Mouse (Mus musculus) intestine, embryonic 14.5 days (tissue): ENCODE data around the gene 2610318N02Rik. TPM values are rescaled to one million over a fixed set of nuclear protein-coding genes. Genes with fewer than 3 reads are reported as not detected.
"Not testable (repeated sequence)": the region's sequence is repeated elsewhere in the genome, so short reads cannot be mapped to it uniquely, and the experiment has no call there.

Experiments used
- ATAC-seq: fragments of 200-750 bp; cut with Nextera tagmentation; replicated peaks from 2 replicates; pipeline ENCODE4 v1.8.0; 2017; ENCODE audit warnings: low read depth, moderate number of reproducible peaks, moderate TSS enrichment, moderate library complexity; ENCODE audit not compliant: low FRiP score, low TSS enrichment
- DNase-seq: peaks from one replicate; pipeline ENCODE4 v3.0.0-alpha.2; 2018; ENCODE audit warnings: low spot score
- H3K27ac ChIP-seq: fragments of 300-500 bp; sonication (generic); 2 replicates; pipeline ENCODE4 v1.5.1; 2014; ENCODE audit warnings: low read depth, mild to moderate bottlenecking, control low read depth
- H3K27me3 ChIP-seq: fragments of 300-500 bp; sonication (generic); replicated peaks from 2 replicates; pipeline ENCODE4 v1.6.1; 2014; ENCODE audit warnings: low read length, control low read depth; ENCODE audit not compliant: control insufficient read depth, insufficient read depth
- H3K36me3 ChIP-seq: fragments of 300-500 bp; sonication (generic); 2 replicates; pipeline ENCODE4 v1.6.1; 2014; ENCODE audit warnings: low read length, control low read depth; ENCODE audit not compliant: control insufficient read depth, insufficient read depth
- H3K4me1 ChIP-seq: fragments of 300-500 bp; sonication (generic); replicated peaks from 2 replicates; pipeline ENCODE4 v1.6.1; 2014; ENCODE audit warnings: low read length, control low read depth, mixed read lengths; ENCODE audit not compliant: control insufficient read depth, insufficient read depth
- H3K4me2 ChIP-seq: fragments of 300-500 bp; sonication (generic); 2 replicates; pipeline ENCODE4 v1.6.1; 2014; ENCODE audit warnings: low read length
- H3K4me3 ChIP-seq: fragments of 300-500 bp; sonication (generic); 2 replicates; pipeline ENCODE4 v1.5.1; 2014; ENCODE audit warnings: low read depth, low read length, control low read depth, mixed read lengths
- H3K9ac ChIP-seq: fragments of 300-500 bp; sonication (generic); 2 replicates; pipeline ENCODE4 v1.6.1; 2014; ENCODE audit warnings: mild to moderate bottlenecking, low read length
- H3K9me3 ChIP-seq: fragments of 300-500 bp; sonication (generic); 2 replicates; pipeline ENCODE4 v1.6.1; 2016; ENCODE audit warnings: low read length, control low read depth; ENCODE audit not compliant: control insufficient read depth
- WGBS: fragments of 180-500 bp; shearing (Covaris S2); extraction: QIAGEN DNeasy Blood & Tissue Kit; methylation state at CpG from one replicate; pipeline ENCODE4 v1.1.7; 2014; 5-methylcytosine and 5-hydroxymethylcytosine counted together
- polyA plus RNA-seq: library from polyadenylated mRNA; unstranded; fragments of >200 nt; fragmentation: Nextera tagmentation; extraction: Ambion mirVana; gene quantifications from 2 replicates; pipeline ENCODE4 v1.2.1, GENCODE M21; 2014

Gene 2610318N02Rik
- 38.5 TPM in 2 replicates for polyA plus RNA-seq

- peak within 1 kb of the TSS; percentile 45 for H3K9ac ChIP-seq
- H3K9me3 ChIP-seq, result no peaks in the 10 kb centered on the region
- H3K27ac ChIP-seq, result peak within 1 kb of the TSS; percentile 69
- peaks cover 18% of the 10 kb centered on the region for H3K36me3 ChIP-seq
- peaks cover 13% of the 10 kb centered on the region for H3K4me1 ChIP-seq
- DNase-seq (peak; percentile 91), ATAC-seq (peak; percentile 94)
- peak within 1 kb of the TSS; percentile 79 for H3K4me2 ChIP-seq
- under 1% methylated on average over 25 of the region's 25 CpGs for WGBS
- H3K4me3 ChIP-seq, result peak within 1 kb of the TSS; percentile 64
- H3K27me3 ChIP-seq, result no peaks in the 10 kb centered on the region
These were observed at the start of gene 2610318N02Rik for GRCm38 (mm10) chr16:17124871-17125520. TSS of gene 2610318N02Rik (minus strand) at chr16:17125167.

GRCm38 (mm10) chr16:17168049-17168448 lies 43.1 kb upstream of the 2610318N02Rik start:
- Histone ChIP-seq H3K9me3 (no peaks in the 10 kb centered on the region), H3K4me1 (0 out of 2 replicates have a peak, but pooled peaks cover 3% of the 10 kb centered on the region), H3K4me2 (no peak overlapping the region), H3K4me3 (no peak overlapping the region), H3K36me3 (peaks cover 36% of the 10 kb centered on the region), H3K27me3 (no peaks in the 10 kb centered on the region), H3K9ac (no peak overlapping the region), H3K27ac (no peak overlapping the region)
- WGBS, result 83% methylated on average over 5 of the region's 5 CpGs
- ATAC-seq (no peak), DNase-seq (no peak)

- H3K27ac ChIP-seq, result no peak overlapping the region
These were observed 42.2 kb upstream of the 2610318N02Rik start for GRCm38 (mm10) chr16:17167179-17167578.

GRCm38 (mm10) chr16:17165478-17165877 lies 40.5 kb upstream of the 2610318N02Rik start:
- DNase-seq, ATAC-seq: not testable (repeated sequence)

More at GRCm38 (mm10) chr16:17167179-17167578, 42.2 kb upstream of the 2610318N02Rik start:
- Histone ChIP-seq H3K36me3 (peaks cover 27% of the 10 kb centered on the region), H3K4me1 (0 out of 2 replicates have a peak, but pooled peaks cover 3% of the 10 kb centered on the region), H3K4me3 (no peak overlapping the region), H3K9ac (no peak overlapping the region), H3K27me3 (no peaks in the 10 kb centered on the region), H3K4me2 (no peak overlapping the region), H3K9me3 (no peaks in the 10 kb centered on the region)
- ATAC-seq (no peak), DNase-seq (no peak)

GRCm38 (mm10) chr16:17154346-17154745 lies 29.4 kb upstream of the 2610318N02Rik start:
- Histone ChIP-seq H3K4me2 (no peak overlapping the region), H3K9me3 (no peaks in the 10 kb centered on the region), H3K27ac (no peak overlapping the region), H3K4me3 (no peak overlapping the region), H3K27me3 (no peaks in the 10 kb centered on the region), H3K36me3 (peaks cover 57% of the 10 kb centered on the region), H3K4me1 (no peaks in the 10 kb centered on the region), H3K9ac (no peak overlapping the region)
- ATAC-seq (no peak), DNase-seq (no peak)
- 94% methylated on average over 2 of the region's 2 CpGs for WGBS

More at GRCm38 (mm10) chr16:17165478-17165877, 40.5 kb upstream of the 2610318N02Rik start:
- H3K36me3 ChIP-seq, result peaks cover 23% of the 10 kb centered on the region
- WGBS, result 80% methylated on average over 1 of the region's 1 CpGs
- H3K4me3 ChIP-seq, H3K27ac ChIP-seq, H3K4me2 ChIP-seq, H3K27me3 ChIP-seq, H3K9me3 ChIP-seq, H3K9ac ChIP-seq, H3K4me1 ChIP-seq: not testable (repeated sequence)

- no peak overlapping the region for H3K9ac ChIP-seq
- H3K4me2 ChIP-seq, result no peak overlapping the region
- WGBS, result 94% methylated on average over 4 of the region's 4 CpGs
- 0 out of 2 replicates have a peak, but pooled peaks cover 3% of the 10 kb centered on the region for H3K27me3 ChIP-seq
- ATAC-seq, result no peak
- H3K9me3 ChIP-seq, result no peaks in the 10 kb centered on the region
- peaks cover 13% of the 10 kb centered on the region for H3K4me1 ChIP-seq
- no peak overlapping the region for H3K27ac ChIP-seq
- H3K36me3 ChIP-seq, result peaks cover 33% of the 10 kb centered on the region
- H3K4me3 ChIP-seq, result no peak overlapping the region
- DNase-seq, result no peak
These were observed 26.9 kb upstream of the 2610318N02Rik start for GRCm38 (mm10) chr16:17151874-17152273.

GRCm38 (mm10) chr16:17150520-17151258 lies 25.7 kb upstream of the 2610318N02Rik start:
- Histone ChIP-seq H3K4me2 (no peak overlapping the region), H3K9me3 (no peaks in the 10 kb centered on the region), H3K27ac (no peak overlapping the region), H3K9ac (no peak overlapping the region), H3K36me3 (peaks cover 33% of the 10 kb centered on the region), H3K4me1 (peaks cover 13% of the 10 kb centered on the region), H3K27me3 (0 out of 2 replicates have a peak, but pooled peaks cover 3% of the 10 kb centered on the region), H3K4me3 (no peak overlapping the region)
- ATAC-seq (no peak), DNase-seq (no peak)
- 84% methylated on average over 7 of the region's 7 CpGs for WGBS

- Histone ChIP-seq H3K4me2 (peak overlapping the region; percentile 99), H3K27ac (no peak overlapping the region), H3K4me1 (peaks cover 13% of the 10 kb centered on the region), H3K9me3 (no peaks in the 10 kb centered on the region), H3K4me3 (peak overlapping the region; percentile 61), H3K36me3 (peaks cover 12% of the 10 kb centered on the region), H3K27me3 (0 out of 2 replicates have a peak, but pooled peaks cover 3% of the 10 kb centered on the region), H3K9ac (peak overlapping the region; percentile 52; the same call in 1 of the 2 replicates)
- WGBS, result 11% methylated on average over 16 of the region's 16 CpGs
- DNase-seq (peak; percentile 79), ATAC-seq (peak; percentile 17)
These were observed 23.1 kb upstream of the 2610318N02Rik start for GRCm38 (mm10) chr16:17148084-17148483.
